Mouse (Mus musculus): ENCODE data around the gene Mmp17. TPM values are rescaled to one million over a fixed set of nuclear protein-coding genes. Genes with fewer than 3 reads are reported as not detected.

The Mmp17 gene
- polyA plus RNA-seq, 1 experiment from 2014 or later, result 2.1 TPM

Other genes starting within 250 kb of the Mmp17 start
- gene Sfswap, start 82.9 kb upstream of the Mmp17 start, polyA plus RNA-seq (2015; fragmentation: Nextera tagmentation; extraction: Ambion mirVana), result 56.2 and 59.9 TPM in 2 replicates
- gene Zfp11, start 85.9 kb downstream of the Mmp17 start, polyA plus RNA-seq (2015; fragmentation: Nextera tagmentation; extraction: Ambion mirVana), result 6.8 and 6.9 TPM in 2 replicates
- not detected in 2 replicates for gene Sept14, start 124.3 kb downstream of the Mmp17 start, polyA plus RNA-seq (2015; fragmentation: Nextera tagmentation; extraction: Ambion mirVana)
- 199 and 219 TPM in 2 replicates for gene Mrps17, start 131.3 kb downstream of the Mmp17 start, polyA plus RNA-seq (2015; fragmentation: Nextera tagmentation; extraction: Ambion mirVana)
- gene Nipsnap2, start 140.9 kb downstream of the Mmp17 start, polyA plus RNA-seq (2015; fragmentation: Nextera tagmentation; extraction: Ambion mirVana), result 119 and 130 TPM in 2 replicates
- gene Psph, start 203.3 kb downstream of the Mmp17 start, polyA plus RNA-seq (2015; fragmentation: Nextera tagmentation; extraction: Ambion mirVana), result 26.1 and 28.5 TPM in 2 replicates

Measured in limb, embryonic 13.5 days (tissue).